Mouse (Mus musculus): ENCODE measurements around the gene Sec23a. TPM values are rescaled to one million over a fixed set of nuclear protein-coding genes. Genes with fewer than 3 reads are reported as not detected.
"Not testable (repeated sequence)": the region's sequence is repeated elsewhere in the genome, so short reads cannot be mapped to it uniquely, and the experiment has no call there.

Gene Sec23a
- polyA plus RNA-seq (2015; fragmentation: Nextera tagmentation; extraction: Ambion mirVana) = 22.6 and 29.5 TPM in 2 replicates

DNA sequence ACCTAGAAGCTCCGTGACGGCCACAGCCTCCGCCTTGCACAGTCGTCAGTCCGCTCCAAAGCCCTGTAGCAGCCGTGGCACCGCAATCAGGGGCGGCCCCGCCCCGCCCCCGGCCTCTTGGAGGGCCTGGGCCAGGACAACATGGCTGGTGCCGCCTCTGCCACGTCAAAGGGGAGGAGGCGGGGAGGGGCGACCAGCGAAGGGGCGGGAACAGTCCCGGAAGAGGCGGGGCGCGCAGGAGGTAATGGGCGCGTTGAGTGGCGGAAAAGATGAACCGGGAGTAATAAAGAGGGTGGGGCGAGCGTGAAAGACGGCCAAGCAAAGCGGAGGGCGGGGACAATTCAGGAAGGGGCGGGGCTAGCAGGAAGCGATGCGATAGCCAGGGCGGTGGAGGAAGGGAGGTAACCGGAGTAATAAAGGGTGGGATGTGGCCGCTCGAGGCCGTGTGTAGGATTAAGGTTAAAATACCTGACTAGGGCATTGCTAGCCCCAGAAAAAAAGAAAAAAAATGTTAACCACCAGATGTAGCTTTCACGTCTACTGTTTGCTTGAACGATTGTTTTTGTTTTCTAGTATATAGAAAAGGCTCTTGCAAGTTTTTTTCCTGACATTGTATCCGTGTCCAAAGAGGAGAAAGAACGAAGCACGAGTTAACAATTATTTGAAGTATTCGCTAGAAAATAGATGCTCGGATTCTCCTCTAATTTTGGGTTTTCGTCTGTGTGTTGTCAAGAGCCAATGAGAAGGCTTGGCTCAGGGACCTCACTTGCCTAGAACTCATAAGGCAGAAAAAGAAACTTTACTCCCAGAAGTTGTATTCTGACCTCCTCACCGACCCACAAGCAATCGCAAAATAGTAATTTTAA, at the start of gene Sec23a:
Sec23a (minus strand) TSS at position 174 of the 866 bp plus-strand sequence.
- Histone ChIP-seq H3K4me2 (peak within 1 kb of the TSS; percentile 93), H3K9me3 (replicated peaks) (no peaks in the 10 kb centered on the region), H3K27ac (peak within 1 kb of the TSS; percentile 94), H3K4me3 (replicated peaks) (peak within 1 kb of the TSS; percentile 81), H3K27me3 (no peaks in the 10 kb centered on the region), H3K4me1 (replicated peaks) (peaks cover 33% of the 10 kb centered on the region), H3K9ac (peak within 1 kb of the TSS; percentile 87), H3K36me3 (peaks cover 19% of the 10 kb centered on the region)
- ATAC-seq (ENCODE audit: low read depth) = peak; percentile 93
- under 1% methylated on average over 48 of the region's 48 CpGs for WGBS (ENCODE audit: insufficient replicate concordance)
- DNase-seq = peak; percentile 99

DNA sequence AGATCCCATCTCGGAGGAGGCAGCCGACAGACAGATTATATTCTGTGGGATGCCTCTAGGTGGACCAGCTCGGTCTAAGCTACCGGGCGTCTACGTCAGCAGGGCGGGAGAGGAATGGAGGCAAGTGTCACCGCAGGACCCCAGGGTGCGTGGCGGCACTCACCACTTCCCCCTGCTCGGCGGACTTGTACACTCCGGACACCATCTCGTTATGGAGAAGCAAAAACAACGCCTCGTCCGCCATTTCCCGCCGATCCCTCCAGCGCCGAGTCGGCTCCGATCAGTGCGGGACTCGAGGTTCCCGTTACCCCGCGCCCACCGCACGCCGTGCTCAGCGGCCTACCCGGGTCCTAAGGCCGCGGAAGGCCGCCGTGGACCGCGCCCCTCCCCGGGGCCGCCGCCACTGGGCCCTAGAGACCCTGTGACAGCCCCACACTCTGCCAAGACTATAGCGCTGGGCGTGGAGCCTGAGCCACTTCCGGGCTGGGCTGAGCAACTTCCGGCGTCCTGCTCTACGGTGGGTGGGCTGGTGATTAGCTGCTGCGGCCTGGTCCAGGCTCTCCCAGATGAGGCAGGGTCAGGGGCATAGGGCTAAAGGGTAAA, 49.3 kb upstream of the Sec23a start, which contains the start of gene Trappc6b:
Trappc6b (minus strand) TSS at position 480 of the 603 bp plus-strand sequence.
- H3K4me1 ChIP-seq (replicated peaks) = peaks cover 51% of the 10 kb centered on the region
- no peaks in the 10 kb centered on the region for H3K9me3 ChIP-seq (replicated peaks)
- ATAC-seq (ENCODE audit: low read depth) (peak; percentile 95), DNase-seq (peak; percentile 67)
- peak within 1 kb of the TSS; percentile 91 for H3K27ac ChIP-seq
- H3K9ac ChIP-seq = peak within 1 kb of the TSS; percentile 95
- 0% methylated on average over 49 of the region's 49 CpGs for WGBS (ENCODE audit: insufficient replicate concordance)
- H3K4me2 ChIP-seq = peak within 1 kb of the TSS; percentile 75
- H3K27me3 ChIP-seq = no peaks in the 10 kb centered on the region
- H3K4me3 ChIP-seq (replicated peaks) = peak within 1 kb of the TSS; percentile 90
- H3K36me3 ChIP-seq = peaks cover 34% of the 10 kb centered on the region

DNA sequence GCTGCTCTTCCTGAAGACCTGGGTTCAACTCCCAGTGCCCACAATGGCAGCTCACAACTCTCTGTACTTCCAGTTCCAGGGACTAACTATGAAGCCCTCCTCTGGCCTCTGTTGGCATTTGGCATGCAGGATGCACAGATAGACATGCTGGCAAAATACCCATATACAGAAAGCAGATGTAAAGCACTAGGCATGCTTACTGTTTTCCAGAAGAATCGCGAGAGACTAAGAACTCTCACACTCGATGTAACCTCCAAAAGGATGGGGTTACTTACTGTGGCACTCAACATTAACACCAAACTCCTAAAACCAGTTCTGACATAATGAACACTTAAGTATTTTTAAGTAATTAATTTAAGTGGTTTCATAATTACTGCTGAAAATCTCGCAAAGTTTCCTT, 48.5 kb upstream of the Sec23a start:
- Histone ChIP-seq H3K9ac (peak overlapping the region; percentile 95), H3K27ac (peak overlapping the region; percentile 91), H3K4me3 (replicated peaks) (peak overlapping the region; percentile 90), H3K4me1 (replicated peaks) (peaks cover 49% of the 10 kb centered on the region), H3K27me3 (no peaks in the 10 kb centered on the region), H3K4me2 (peak overlapping the region; percentile 75), H3K36me3 (peaks cover 39% of the 10 kb centered on the region), H3K9me3 (replicated peaks) (no peaks in the 10 kb centered on the region)
- 54% methylated on average over 4 of the region's 4 CpGs for WGBS (ENCODE audit: insufficient replicate concordance)
- DNase-seq (no peak), ATAC-seq (ENCODE audit: low read depth) (no peak)

DNA sequence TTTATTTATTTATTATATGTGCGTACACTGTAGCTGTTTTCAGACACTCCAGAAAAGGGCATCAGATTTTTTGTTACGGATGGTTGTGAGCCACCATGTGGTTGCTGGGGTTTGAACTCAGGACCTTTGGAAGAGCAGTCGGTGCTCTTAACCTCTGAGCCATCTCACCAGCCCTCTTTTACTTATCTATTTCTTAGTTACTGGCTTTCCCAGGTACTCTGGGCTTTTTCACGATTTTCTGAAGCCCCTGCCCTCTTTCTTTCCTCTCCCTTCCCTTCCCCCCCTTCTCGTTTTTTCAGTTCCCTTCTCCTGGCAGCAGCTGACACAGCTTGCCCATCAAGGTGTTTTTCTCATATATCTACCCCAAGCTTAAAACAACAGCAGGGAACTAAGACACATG, 46.4 kb upstream of the Sec23a start:
- not testable (repeated sequence) for H3K9me3 ChIP-seq (replicated peaks); H3K4me3 ChIP-seq (replicated peaks); H3K9ac ChIP-seq; H3K27ac ChIP-seq; DNase-seq; H3K4me2 ChIP-seq; ATAC-seq (ENCODE audit: low read depth); H3K27me3 ChIP-seq
- Histone ChIP-seq H3K36me3 (peaks cover 49% of the 10 kb centered on the region), H3K4me1 (replicated peaks) (peaks cover 67% of the 10 kb centered on the region)
- 72% methylated on average over 5 of the region's 5 CpGs for WGBS (ENCODE audit: insufficient replicate concordance)

DNA sequence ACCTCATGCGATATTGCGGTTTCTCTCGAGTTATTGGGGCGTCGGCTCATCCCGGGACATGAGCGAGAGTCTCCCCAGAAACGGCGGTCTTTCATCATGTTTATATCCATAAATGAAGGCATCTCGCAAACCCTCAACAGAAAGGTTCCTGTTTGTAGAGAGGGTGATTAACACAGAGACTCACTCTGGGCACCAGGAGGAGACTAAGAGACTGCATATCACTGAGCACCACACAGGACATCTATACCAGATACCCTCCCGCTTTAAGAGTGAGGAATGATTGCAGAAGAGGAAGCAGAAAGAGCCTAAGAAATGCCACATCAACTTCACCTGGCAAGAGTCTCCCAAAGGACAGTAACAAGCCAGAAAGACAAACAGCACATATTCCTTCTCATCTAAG, 44.4 kb upstream of the Sec23a start:
- H3K36me3 ChIP-seq = peaks cover 59% of the 10 kb centered on the region
- ATAC-seq (ENCODE audit: low read depth) = no peak
- DNase-seq = no peak
- no peaks in the 10 kb centered on the region for H3K27me3 ChIP-seq
- 90% methylated on average over 11 of the region's 11 CpGs for WGBS (ENCODE audit: insufficient replicate concordance)
- H3K9ac ChIP-seq = no peak overlapping the region
- H3K4me1 ChIP-seq (replicated peaks) = peaks cover 81% of the 10 kb centered on the region
- H3K9me3 ChIP-seq (replicated peaks) = no peaks in the 10 kb centered on the region
- H3K4me3 ChIP-seq (replicated peaks) = no peak overlapping the region
- no peak overlapping the region for H3K27ac ChIP-seq
- no peak overlapping the region for H3K4me2 ChIP-seq

DNA sequence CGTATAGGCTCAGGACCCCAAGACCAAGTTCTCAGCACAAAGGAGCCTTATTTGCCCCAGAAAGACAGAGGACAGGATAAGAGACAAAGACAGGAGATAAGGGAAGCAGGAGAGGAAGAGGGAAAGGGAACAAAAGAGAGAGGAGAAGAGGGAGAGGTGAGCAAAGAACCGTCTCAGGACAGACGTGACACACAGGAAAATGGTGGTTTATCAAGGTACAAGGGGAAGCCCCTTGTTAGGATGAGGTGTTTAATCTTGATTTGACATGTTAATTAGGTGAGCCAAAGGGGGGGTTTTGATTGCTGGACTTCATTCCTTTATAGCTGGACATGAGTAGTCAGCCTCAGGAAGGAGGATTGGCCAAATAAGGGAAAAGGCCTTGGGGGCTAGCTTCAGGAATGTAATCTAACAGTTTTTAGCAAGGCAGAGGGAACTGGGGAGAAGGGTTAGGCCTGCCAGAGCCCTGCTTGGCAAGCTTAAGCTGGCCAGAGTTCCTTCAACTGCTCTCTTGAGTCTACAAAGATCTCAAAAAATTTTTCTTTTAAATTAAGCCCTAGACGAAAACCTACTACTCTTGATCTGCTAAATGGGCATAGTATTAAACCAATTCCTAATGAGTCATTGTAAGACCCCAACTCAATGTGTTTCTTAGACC, 43.5 kb upstream of the Sec23a start:
- Histone ChIP-seq H3K36me3 (peaks cover 63% of the 10 kb centered on the region), H3K4me3 (replicated peaks) (no peak overlapping the region), H3K9ac (no peak overlapping the region), H3K9me3 (replicated peaks) (no peaks in the 10 kb centered on the region), H3K27me3 (no peaks in the 10 kb centered on the region), H3K27ac (no peak overlapping the region), H3K4me2 (no peak overlapping the region), H3K4me1 (replicated peaks) (peaks cover 78% of the 10 kb centered on the region)
- ATAC-seq (ENCODE audit: low read depth) = no peak
- no peak for DNase-seq
- 57% methylated on average over 4 of the region's 4 CpGs for WGBS (ENCODE audit: insufficient replicate concordance)

DNA sequence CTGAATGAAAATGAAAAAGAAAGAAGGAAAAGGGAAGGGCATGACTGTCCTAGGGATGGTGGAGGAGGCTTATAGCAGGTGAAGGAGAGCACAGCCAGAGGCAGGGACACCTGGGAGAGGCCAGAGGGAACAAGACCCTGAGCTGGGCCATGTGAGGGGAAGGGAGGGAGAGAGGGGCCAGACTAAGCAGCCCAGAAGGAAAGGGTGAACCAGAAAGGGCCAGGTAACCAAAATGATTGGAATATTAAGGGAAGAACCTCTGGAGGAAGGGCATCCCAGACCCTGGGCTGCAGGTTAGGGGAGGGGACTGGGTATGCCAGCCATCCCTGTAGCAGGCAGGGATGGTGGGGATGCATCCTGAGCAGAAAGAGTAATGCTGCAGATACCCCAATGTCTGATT, 42.2 kb upstream of the Sec23a start:
- DNase-seq = no peak
- H3K9ac ChIP-seq = peak overlapping the region; percentile 3; the same call in 1 of the 2 replicates
- peaks cover 65% of the 10 kb centered on the region for H3K4me1 ChIP-seq (replicated peaks)
- no peaks in the 10 kb centered on the region for H3K9me3 ChIP-seq (replicated peaks)
- 0 out of 2 replicates have a peak overlapping the region, but pooled peaks have one; percentile 7 for H3K4me2 ChIP-seq
- H3K27me3 ChIP-seq = no peaks in the 10 kb centered on the region
- no peak overlapping the region for H3K4me3 ChIP-seq (replicated peaks)
- H3K27ac ChIP-seq = no peak overlapping the region
- peaks cover 67% of the 10 kb centered on the region for H3K36me3 ChIP-seq
- no peak for ATAC-seq (ENCODE audit: low read depth)

DNA sequence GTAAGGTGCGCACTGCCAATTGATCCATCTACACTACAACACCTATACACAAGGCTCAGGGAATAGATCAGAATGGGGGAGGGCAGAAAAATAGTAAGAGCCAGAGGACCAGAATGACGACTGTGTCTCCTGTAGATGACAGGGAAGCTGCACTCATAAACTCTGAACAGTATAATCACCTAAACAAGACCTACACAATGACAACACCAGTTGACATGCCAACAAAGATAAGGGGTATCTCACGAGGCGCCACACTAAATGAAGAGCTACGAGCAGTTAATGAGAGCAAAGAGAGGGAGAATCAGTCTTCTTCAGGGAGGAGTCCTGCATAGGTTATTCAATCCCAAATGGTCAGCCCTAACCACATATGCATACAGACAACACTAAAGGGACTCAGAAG, 41.3 kb upstream of the Sec23a start:
- H3K4me2 ChIP-seq = peak overlapping the region; percentile 29
- peaks cover 57% of the 10 kb centered on the region for H3K4me1 ChIP-seq (replicated peaks)

DNA sequence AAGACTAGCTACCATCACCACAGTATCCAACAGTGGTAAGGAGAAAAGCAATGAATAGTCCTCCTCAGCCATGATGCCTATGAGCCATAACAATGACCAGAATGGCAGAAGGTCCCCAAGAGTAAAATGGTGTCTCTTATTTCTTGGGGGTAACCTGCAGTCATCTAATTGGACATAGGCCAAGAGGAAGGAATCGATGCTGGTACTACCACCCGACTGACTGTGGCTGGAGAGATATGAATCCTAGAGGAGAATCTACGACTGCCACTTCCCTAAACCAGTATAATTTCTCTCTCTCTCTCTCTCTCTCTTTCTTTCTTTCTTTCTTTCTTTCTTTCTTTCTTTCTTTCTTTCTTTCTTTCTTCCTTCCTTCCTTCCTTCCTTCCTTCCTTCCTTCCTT, 40.7 kb upstream of the Sec23a start:
- DNase-seq (no peak), ATAC-seq (ENCODE audit: low read depth) (no peak)
- Histone ChIP-seq H3K9me3 (replicated peaks) (no peaks in the 10 kb centered on the region), H3K27me3 (no peaks in the 10 kb centered on the region), H3K4me1 (replicated peaks) (peaks cover 53% of the 10 kb centered on the region), H3K9ac (no peak overlapping the region), H3K27ac (no peak overlapping the region), H3K4me2 (no peak overlapping the region), H3K36me3 (peaks cover 65% of the 10 kb centered on the region), H3K4me3 (replicated peaks) (no peak overlapping the region)
- WGBS (ENCODE audit: insufficient replicate concordance) = 61% methylated on average over 3 of the region's 3 CpGs

More for the DNA sequence above, 41.3 kb upstream of the Sec23a start:
- peak overlapping the region; percentile 61 for H3K27ac ChIP-seq
- no peaks in the 10 kb centered on the region for H3K9me3 ChIP-seq (replicated peaks)
- ATAC-seq (ENCODE audit: low read depth) = peak; percentile 89
- DNase-seq = peak; percentile 38
- H3K27me3 ChIP-seq = no peaks in the 10 kb centered on the region
- H3K4me3 ChIP-seq (replicated peaks) = no peak overlapping the region
- peaks cover 66% of the 10 kb centered on the region for H3K36me3 ChIP-seq
- H3K9ac ChIP-seq = no peak overlapping the region
- WGBS (ENCODE audit: insufficient replicate concordance) = 34% methylated on average over 5 of the region's 5 CpGs

DNA sequence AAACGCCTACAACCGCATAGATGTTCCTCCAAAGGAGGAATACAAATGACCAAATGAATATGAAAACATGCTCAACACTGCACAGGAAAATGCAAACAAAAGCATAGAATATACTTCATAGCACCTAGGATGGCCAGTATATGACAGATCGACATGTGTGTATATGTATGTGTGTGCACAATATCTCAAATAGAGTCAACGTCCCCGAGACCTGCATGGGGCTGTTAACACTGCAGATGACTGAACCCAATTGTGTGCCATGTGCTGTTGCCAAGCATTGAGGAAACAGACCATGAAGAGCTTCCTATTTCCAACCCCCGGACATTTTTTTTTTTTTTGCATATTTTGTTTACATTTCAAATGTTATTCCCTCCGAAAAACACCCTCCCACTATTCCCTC, 29.0 kb upstream of the Sec23a start:
- Histone ChIP-seq H3K4me2 (no peak overlapping the region), H3K27ac (peak overlapping the region; percentile 91), H3K27me3 (no peaks in the 10 kb centered on the region), H3K4me1 (replicated peaks) (peaks cover 20% of the 10 kb centered on the region), H3K9ac (peak overlapping the region; percentile 59; the same call in 1 of the 2 replicates), H3K9me3 (replicated peaks) (no peaks in the 10 kb centered on the region), H3K4me3 (replicated peaks) (no peak overlapping the region), H3K36me3 (peaks cover 35% of the 10 kb centered on the region)
- WGBS (ENCODE audit: insufficient replicate concordance) = 6% methylated on average over 7 of the region's 7 CpGs
- peak; percentile 66 for ATAC-seq (ENCODE audit: low read depth)
- DNase-seq = no peak

All from liver, embryonic 13.5 days (tissue).